Mouse (Mus musculus) layer of hippocampus, adult 9-10 months (tissue): ENCODE data around the gene Tbx20.

Source experiments
- DNase-seq: peaks from one replicate; pipeline ENCODE4 v3.0.0; 2022; ENCODE audit warnings: low spot score

The Tbx20 gene

GRCm38 (mm10) chr9:24774160-24774969 is at the start of gene Tbx20:
TSS of gene Tbx20 (minus strand) at chr9:24774303.
- DNase-seq, result no peak

GRCm38 (mm10) chr9:24818511-24818910 is 44.4 kb upstream of the Tbx20 start:
- no peak for DNase-seq

GRCm38 (mm10) chr9:24812461-24812860 is 38.4 kb upstream of the Tbx20 start:
- no peak for DNase-seq

GRCm38 (mm10) chr9:24792110-24792509 is 18.0 kb upstream of the Tbx20 start:
- DNase-seq, result no peak

- DNase-seq, result no peak
Measured at GRCm38 (mm10) chr9:24789396-24789795, 15.3 kb upstream of the Tbx20 start.

- DNase-seq, result no peak
Measured at GRCm38 (mm10) chr9:24782338-24782737, 8.2 kb upstream of the Tbx20 start.

- DNase-seq, result no peak
Measured at GRCm38 (mm10) chr9:24780929-24781441, 6.9 kb upstream of the Tbx20 start.

- DNase-seq, result no peak
Measured at GRCm38 (mm10) chr9:24780391-24780928, 6.4 kb upstream of the Tbx20 start.

- DNase-seq, result no peak
Measured at GRCm38 (mm10) chr9:24779975-24780374, 5.9 kb upstream of the Tbx20 start.

- DNase-seq, result no peak
Measured at GRCm38 (mm10) chr9:24778571-24778970, 4.5 kb upstream of the Tbx20 start.

GRCm38 (mm10) chr9:24777961-24778360 is 3.9 kb upstream of the Tbx20 start:
- DNase-seq, result no peak

GRCm38 (mm10) chr9:24777176-24777895 is 3.2 kb upstream of the Tbx20 start:
- DNase-seq, result no peak

- DNase-seq, result no peak
Measured at GRCm38 (mm10) chr9:24776487-24776886, 2.4 kb upstream of the Tbx20 start.

- DNase-seq, result no peak
Measured at GRCm38 (mm10) chr9:24775567-24775966, 1.5 kb upstream of the Tbx20 start.

GRCm38 (mm10) chr9:24775001-24775400 is 898 bp upstream of the Tbx20 start:
- DNase-seq, result no peak

- no peak for DNase-seq
Measured at GRCm38 (mm10) chr9:24773669-24774068, 434 bp downstream of the Tbx20 start.

- no peak for DNase-seq
Measured at GRCm38 (mm10) chr9:24773171-24773570, 932 bp downstream of the Tbx20 start.

GRCm38 (mm10) chr9:24772431-24773120 is 1.5 kb downstream of the Tbx20 start:
- DNase-seq, result no peak

GRCm38 (mm10) chr9:24771713-24772112 is 2.4 kb downstream of the Tbx20 start:
- no peak for DNase-seq

- no peak for DNase-seq
Measured at GRCm38 (mm10) chr9:24770941-24771405, 3.1 kb downstream of the Tbx20 start.

GRCm38 (mm10) chr9:24770149-24770940 is 3.8 kb downstream of the Tbx20 start:
- DNase-seq, result no peak
